Mouse (Mus musculus) C3H10T1/2 (cell line): ENCODE data around the gene Mus81. TPM values are rescaled to one million over a fixed set of nuclear protein-coding genes. Genes with fewer than 3 reads are reported as not detected.

Experiments used
- polyA plus RNA-seq, 2 experiments: library from polyadenylated mRNA; unstranded; fragments of >200 nt; fragmentation: generic; extraction: Trizol; gene quantifications; one replicate each; pipeline ENCODE4 v1.2.1; 2012; ENCODE audit warnings: missing spikeins in 2 of 2

The Mus81 gene
- polyA plus RNA-seq = 10 to 100 TPM; 60.9 to 64.0 TPM

DNA sequence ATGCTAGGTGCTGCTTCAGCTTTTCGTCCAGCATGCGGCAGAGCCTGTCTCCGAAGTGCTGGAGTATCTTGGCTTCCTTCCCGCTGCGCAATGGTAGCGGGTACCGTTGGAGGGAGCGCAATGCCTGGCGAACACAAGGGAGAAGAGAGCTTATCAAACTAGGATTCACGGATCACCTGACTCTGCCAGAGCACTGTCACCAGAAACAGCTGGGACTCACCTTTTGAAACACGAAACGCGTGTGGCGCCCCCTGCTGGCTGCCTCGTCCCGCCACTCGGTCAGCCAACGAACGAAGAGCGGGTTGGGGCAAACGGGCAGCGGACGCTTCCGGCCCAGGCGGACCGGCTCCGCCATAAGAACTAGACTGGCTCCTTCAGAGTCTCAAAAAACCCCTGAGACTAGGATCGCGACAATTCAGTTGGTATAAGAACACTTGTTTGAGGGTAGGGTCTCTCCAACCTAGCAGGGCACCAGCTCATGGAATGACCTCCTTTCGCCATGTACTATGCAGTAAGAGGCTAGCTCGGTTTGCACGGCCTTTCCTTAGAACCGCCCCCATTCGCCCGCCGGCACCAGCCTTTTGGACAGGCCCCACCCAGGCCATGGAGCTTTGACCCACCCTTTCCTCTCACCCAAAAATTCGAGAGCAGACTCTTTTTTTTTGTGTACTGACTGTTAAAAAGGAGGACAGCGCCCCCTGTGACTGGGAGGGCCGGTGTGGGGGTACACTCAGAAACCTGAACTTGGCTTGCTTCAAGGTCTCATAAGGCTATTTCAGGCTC, at the start of gene Mus81:
Gene Mus81 (minus strand): TSS at position 635 of the 783 bp plus-strand sequence.

DNA sequence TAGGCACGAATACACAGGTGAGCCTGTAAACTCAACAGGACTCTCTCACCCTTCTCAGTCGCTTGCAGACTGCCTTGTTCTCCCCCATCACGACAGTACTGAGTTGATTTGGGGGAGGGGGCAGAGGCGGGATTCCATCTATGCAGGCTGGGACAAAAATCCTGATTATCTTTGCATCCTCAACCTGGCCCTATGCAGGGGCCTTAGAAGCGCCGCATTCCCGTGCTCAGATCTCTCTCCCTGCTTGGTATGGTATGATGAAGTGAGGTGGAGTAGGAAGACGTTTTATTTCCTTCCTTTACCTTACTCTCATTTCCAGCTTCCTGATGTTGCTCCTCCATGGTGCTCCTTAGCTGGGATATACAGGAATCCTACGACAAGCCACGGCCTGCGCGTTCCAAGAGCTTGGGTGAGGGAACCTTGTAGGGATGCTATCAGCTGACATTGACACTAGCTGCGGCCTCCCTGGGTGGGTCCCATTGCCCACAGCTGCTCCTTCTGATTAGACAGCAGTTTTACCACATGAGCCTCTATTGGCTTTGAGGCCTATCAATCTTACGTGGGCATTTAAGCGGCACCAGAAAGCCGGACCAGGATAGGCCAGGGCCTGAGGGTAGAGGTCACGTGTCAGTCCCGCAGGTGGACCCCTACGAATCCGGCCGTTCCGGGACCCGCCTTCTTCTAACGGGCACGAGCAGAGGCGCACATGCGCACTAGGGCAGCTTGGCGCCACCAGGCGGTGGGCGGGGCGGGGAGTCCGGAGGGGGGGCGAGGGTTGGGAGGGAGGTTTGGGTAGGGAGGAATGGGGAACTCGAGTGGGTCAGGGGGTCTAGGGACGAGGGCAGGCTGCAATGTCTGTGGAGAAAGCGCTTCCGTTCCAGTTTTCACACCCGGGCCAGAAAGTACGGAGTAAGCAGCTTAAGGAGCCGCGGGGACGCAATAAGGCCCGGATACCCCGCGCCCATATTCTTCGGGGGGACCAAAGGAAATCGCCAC, 22.1 kb upstream of the Mus81 start, which contains the start of gene Snx32:
Gene Snx32 (minus strand): TSS at position 508 of the 996 bp plus-strand sequence.

DNA sequence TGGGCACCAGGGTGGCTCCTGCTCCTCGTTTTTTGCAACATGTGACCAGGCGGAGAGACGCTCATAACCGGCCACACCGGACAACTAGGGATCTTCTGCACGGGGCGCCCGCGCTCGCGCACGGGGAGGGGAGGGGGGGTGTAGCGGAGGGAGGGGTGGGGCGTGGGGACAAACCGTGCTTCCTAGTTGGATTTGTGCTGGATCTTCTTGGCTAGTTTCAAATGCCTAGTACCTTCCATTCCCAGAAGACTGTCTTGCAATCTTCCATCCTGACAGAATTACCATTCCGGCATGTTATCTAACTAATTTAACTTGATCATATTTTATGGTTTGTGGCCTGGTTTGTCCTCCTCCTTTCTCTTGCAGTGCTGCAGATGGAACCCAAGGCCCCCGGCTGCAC, 15.5 kb upstream of the Mus81 start, which contains the start of gene 1700020D05Rik:
Gene 1700020D05Rik (minus strand): TSS at position 101 of the 400 bp plus-strand sequence.

DNA sequence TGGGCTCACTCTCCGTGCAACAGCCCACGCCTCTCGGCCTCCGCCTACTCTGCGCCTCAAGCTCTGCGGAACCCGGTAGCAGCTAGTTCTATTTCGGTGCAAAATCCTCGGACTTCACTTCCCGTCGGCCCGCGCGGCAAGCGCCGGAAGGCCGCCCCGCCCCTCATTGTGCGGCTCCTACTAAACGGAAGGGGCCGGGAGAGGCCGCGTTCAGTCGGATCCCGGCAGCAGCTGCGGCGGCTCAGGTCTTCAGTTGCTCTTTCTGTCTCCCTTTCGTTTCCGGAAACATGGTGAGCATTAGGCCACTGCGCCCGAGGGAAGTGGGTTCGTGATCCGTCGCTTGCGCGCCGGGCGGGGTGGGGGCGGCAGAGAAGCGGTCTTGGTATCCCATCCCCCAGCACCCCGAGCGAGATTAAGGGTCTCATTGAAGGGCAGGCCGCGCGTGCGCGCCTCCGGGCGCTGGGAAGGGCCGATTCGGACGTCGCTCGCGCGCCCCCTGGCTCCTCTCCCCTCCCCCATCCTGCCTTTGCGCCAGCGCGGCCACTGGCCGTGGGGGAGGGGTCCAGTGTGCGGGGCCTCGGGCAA, 2.2 kb upstream of the Mus81 start, which contains the start of gene Cfl1:
Gene Cfl1 (plus strand): TSS at position 143 of the 585 bp plus-strand sequence.

DNA sequence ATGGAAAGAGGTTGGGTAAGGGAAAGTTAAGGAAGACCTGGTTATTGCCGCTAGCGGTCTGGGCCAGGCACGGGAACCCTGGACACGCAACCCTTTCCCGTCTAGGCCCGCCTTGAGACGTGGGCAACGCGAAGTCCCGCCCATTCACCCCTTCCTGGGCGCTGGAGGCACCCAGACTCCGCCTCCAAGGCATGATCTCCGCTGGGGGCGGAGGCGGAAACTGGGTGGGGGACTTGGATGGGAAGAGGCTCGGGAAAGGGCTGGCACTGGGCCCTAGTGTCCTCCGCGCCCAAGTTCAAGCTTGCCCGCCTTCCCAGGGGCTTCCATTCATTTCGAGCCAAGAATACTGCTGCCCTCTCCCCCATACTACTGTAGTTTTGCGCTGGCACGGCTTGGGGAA, 14.5 kb downstream of the Mus81 start, which contains the start of gene Efemp2:
Gene Efemp2 (plus strand): TSS at position 235 of the 400 bp plus-strand sequence.

DNA sequence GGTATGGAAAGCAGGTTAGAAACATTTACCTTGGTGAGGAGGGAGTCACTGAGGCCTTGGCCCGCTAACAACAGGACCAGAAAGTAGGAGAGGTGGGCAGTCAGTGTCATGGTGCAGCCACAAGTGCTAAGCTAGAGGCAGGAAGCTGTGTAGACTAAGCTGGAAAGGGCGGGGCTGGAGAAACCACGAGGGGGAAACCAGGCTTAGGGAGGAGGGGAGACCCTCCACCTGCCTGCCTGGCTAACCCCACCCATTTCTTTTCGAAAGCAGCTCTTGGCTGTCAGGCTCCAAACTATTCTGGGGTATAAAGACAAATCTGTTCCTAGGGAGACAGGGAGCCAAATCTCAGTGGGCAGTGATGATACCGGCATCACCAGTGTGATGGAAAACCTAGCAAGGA, 19.8 kb downstream of the Mus81 start, which contains the start of gene Ctsw:
Gene Ctsw (minus strand): TSS at position 134 of the 400 bp plus-strand sequence.

DNA sequence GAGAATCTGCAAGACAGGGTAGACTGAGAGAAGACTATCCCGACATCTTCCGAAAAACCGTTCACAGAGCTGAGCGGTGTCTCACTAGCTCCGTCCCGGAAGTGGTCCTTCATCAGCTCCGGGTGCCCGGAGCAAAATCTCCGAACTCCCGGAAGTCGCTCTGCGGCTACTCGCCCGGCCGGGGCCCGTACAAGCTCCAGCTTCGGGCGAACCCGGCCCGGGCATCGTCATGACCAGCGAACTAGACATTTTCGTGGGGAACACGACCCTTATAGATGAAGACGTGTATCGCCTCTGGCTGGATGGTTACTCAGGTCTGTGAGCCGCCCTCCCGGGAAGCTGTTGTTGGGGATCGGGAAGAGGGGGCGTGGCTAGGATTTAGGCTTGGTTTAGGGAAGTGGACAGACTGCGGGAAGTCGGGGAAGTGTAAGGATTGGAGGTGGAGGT, 27.7 kb downstream of the Mus81 start, which contains the start of gene Fibp:
Gene Fibp (plus strand): TSS at position 151 of the 447 bp plus-strand sequence.

DNA sequence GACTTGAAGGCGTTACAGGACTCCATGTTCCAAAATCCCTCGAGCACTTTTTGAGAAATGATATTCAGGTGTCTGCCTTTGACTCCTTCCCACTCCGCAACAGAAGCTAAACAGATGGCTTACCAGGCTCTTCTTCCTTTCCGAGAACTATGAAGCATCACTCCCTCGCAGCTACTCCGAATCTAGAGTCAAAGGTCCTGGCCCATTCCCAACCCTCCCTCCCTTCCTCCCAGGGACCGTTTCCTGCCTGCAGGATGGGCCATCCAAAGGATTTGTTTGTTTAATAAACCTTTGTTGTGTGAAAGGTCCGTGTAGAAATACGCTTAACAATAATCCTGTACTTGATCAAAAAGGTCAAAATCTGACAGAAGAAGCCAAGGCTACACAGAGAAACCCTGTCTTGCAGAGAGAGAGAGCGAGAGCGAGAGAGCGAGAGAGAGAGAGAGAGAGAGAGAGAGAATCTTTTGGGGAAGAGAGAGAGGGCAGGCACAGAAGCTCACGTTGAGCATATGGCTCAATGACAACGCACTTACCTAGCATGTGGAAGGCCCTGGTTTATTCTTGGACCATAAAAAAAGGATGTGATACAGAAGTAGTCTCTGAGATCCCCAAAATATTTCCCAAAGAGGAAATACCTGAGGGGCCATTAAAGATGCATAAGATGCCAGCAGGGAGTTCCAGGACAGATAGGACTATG, 30.3 kb downstream of the Mus81 start, which contains the start of gene Ccdc85b:
Gene Ccdc85b (minus strand): TSS at position 149 of the 697 bp plus-strand sequence.

DNA sequence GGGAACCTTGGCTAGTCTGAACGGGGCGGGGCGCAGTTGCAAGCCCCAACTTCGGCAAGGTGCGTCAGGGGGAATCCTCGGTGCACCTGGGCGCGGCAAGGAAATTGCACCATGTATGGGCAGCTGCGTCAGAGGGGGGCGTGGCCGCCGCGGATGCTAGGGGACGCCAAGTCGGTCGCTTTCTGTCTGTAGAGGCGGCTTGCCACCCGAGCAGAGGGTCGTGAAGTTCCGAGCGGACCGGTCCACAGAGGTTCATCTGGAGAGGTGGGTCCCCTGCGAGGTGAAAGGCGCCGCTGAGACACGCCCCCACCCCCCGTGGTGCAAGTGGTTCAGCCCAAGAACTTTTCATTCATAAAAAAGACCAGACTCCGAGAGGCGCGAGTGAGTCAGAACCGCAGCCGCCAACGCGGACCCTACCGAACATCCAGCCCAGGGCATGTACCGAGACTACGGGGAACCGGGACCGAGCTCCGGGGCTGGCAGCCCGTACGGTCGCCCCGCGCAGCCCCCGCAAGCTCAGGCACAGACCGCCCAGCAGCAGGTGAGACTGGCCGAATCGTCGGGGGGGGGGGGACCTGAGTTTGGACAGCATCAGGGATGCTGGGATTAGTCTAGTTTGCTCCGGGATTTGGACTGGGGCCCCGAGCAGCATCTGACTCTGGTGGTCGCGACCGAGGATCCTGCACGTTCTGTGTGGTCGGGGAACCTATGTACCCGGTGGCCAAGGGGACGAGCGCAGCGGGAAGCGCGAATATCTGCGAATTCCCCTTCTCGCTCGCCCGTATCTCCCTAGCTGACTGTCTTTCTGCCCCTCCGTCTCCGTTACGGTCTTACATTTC, 40.5 kb downstream of the Mus81 start, which contains the start of gene Fosl1:
Gene Fosl1 (plus strand): TSS at position 33 of the 839 bp plus-strand sequence.

Other genes with a start within 250 kb of the Mus81 start
- gene Pacs1, start 215.3 kb downstream of the Mus81 start, polyA plus RNA-seq = 10 to 100 TPM in 1 of 2 experiments, 1 to 10 TPM in 1; 7.7 to 24.1 TPM
- gene Sf3b2, start 192.9 kb downstream of the Mus81 start, polyA plus RNA-seq = 100 to 1,000 TPM; 155 to 206 TPM
- under 1 TPM; 0.01 to 0.04 TPM for gene Gal3st3, start 190.1 kb downstream of the Mus81 start, polyA plus RNA-seq
- under 1 TPM in 1 of 2 experiments, not detected in 1; 0.01 TPM for gene Catsper1, start 152.7 kb downstream of the Mus81 start, polyA plus RNA-seq
- gene Cst6, start 138.8 kb downstream of the Mus81 start, polyA plus RNA-seq = 10 to 100 TPM; 13.3 to 17.5 TPM
- 10 to 100 TPM; 19.7 to 31.1 TPM for gene Eif1ad, start 121.7 kb downstream of the Mus81 start, polyA plus RNA-seq
- gene Banf1, start 121.2 kb downstream of the Mus81 start, polyA plus RNA-seq = 100 to 1,000 TPM; 410 to 751 TPM
- 100 to 1,000 TPM in 1 of 2 experiments, 10 to 100 TPM in 1; 90.8 to 138 TPM for gene Sart1, start 99.7 kb downstream of the Mus81 start, polyA plus RNA-seq
- under 1 TPM; 0.15 to 0.57 TPM for gene Tsga10ip, start 85.9 kb downstream of the Mus81 start, polyA plus RNA-seq
- gene Drap1, start 63.4 kb downstream of the Mus81 start, polyA plus RNA-seq = 100 to 1,000 TPM; 562 to 812 TPM
- 100 to 1,000 TPM; 130 to 150 TPM for gene AI837181, start 63.3 kb downstream of the Mus81 start, polyA plus RNA-seq
- gene Fosl1, start 40.9 kb downstream of the Mus81 start, polyA plus RNA-seq = 10 to 100 TPM; 12.6 to 75.6 TPM
- gene Ccdc85b, start 30.5 kb downstream of the Mus81 start, polyA plus RNA-seq = 10 to 100 TPM; 19.1 to 30.2 TPM
- gene Fibp, start 27.8 kb downstream of the Mus81 start, polyA plus RNA-seq = 10 to 100 TPM; 64.4 to 74.0 TPM
- gene Ctsw, start 19.9 kb downstream of the Mus81 start, polyA plus RNA-seq = 1 to 10 TPM in 1 of 2 experiments, under 1 TPM in 1; 0.12 to 1.7 TPM
- 100 to 1,000 TPM; 126 to 239 TPM for gene Efemp2, start 14.4 kb downstream of the Mus81 start, polyA plus RNA-seq
- gene Cfl1, start 2.1 kb upstream of the Mus81 start, polyA plus RNA-seq = 1,000 to 10,000 TPM; 1,421 to 2,469 TPM
- gene 1700020D05Rik, start 15.4 kb upstream of the Mus81 start, polyA plus RNA-seq = under 1 TPM; 0.05 to 0.50 TPM
- 1 to 10 TPM; 1.8 to 8.4 TPM for gene Snx32, start 22.1 kb upstream of the Mus81 start, polyA plus RNA-seq
- gene Ovol1, start 72.2 kb upstream of the Mus81 start, polyA plus RNA-seq = under 1 TPM in 1 of 2 experiments, not detected in 1; 0.02 TPM
- gene Ap5b1, start 79.6 kb upstream of the Mus81 start, polyA plus RNA-seq = 1 to 10 TPM; 6.6 to 7.6 TPM
- gene Rnaseh2c, start 113.5 kb upstream of the Mus81 start, polyA plus RNA-seq = 100 to 1,000 TPM; 102 to 285 TPM
- 10 to 100 TPM; 20.8 to 66.9 TPM for gene Kat5, start 121.8 kb upstream of the Mus81 start, polyA plus RNA-seq
- 10 to 100 TPM; 47.2 to 73.0 TPM for gene Rela, start 149.1 kb upstream of the Mus81 start, polyA plus RNA-seq
- 10 to 100 TPM; 21.0 to 36.8 TPM for gene Sipa1, start 175.3 kb upstream of the Mus81 start, polyA plus RNA-seq
- gene Map3k11, start 200.3 kb upstream of the Mus81 start, polyA plus RNA-seq = 10 to 100 TPM; 11.6 to 19.5 TPM
- gene Pcnx3, start 200.5 kb upstream of the Mus81 start, polyA plus RNA-seq = 10 to 100 TPM; 16.2 to 56.0 TPM
- under 1 TPM; 0.02 to 0.18 TPM for gene Kcnk7, start 216.0 kb upstream of the Mus81 start, polyA plus RNA-seq
- 10 to 100 TPM; 24.1 to 35.5 TPM for gene Ehbp1l1, start 237.9 kb upstream of the Mus81 start, polyA plus RNA-seq
- gene Fam89b, start 241.3 kb upstream of the Mus81 start, polyA plus RNA-seq = 100 to 1,000 TPM; 158 to 183 TPM